Mouse (Mus musculus): ENCODE measurements around the gene Kifc1. TPM values are rescaled to one million over a fixed set of nuclear protein-coding genes. Genes with fewer than 3 reads are reported as not detected.

The Kifc1 gene
- polyA plus RNA-seq, 1 experiment from 2014 or later = 12.3 TPM

Small RNAs within 50 kb of the gene (microRNA-seq; reads per million reads assigned to microRNA genes)
- not detected for gene Gm27740

Other genes with a start within 250 kb of the Kifc1 start
- gene Hnrnpm, start 203.8 kb downstream of the Kifc1 start, polyA plus RNA-seq (2014; fragmentation: Nextera tagmentation; extraction: Ambion mirVana) = 644 and 689 TPM in 2 replicates
- 30.3 and 30.6 TPM in 2 replicates for gene March2, start 172.0 kb downstream of the Kifc1 start, polyA plus RNA-seq (2014; fragmentation: Nextera tagmentation; extraction: Ambion mirVana)
- gene Rab11b, start 130.1 kb downstream of the Kifc1 start, polyA plus RNA-seq (2014; fragmentation: Nextera tagmentation; extraction: Ambion mirVana) = 270 and 277 TPM in 2 replicates
- gene Angptl4, start 108.8 kb downstream of the Kifc1 start, polyA plus RNA-seq (2014; fragmentation: Nextera tagmentation; extraction: Ambion mirVana) = 37.9 and 43.6 TPM in 2 replicates
- gene Kank3, start 80.1 kb downstream of the Kifc1 start, polyA plus RNA-seq (2014; fragmentation: Nextera tagmentation; extraction: Ambion mirVana) = 23.0 and 25.1 TPM in 2 replicates
- 1,083 and 1,144 TPM in 2 replicates for gene Rps28, start 66.1 kb downstream of the Kifc1 start, polyA plus RNA-seq (2014; fragmentation: Nextera tagmentation; extraction: Ambion mirVana)
- 457 and 474 TPM in 2 replicates for gene Ndufa7, start 66.1 kb downstream of the Kifc1 start, polyA plus RNA-seq (2014; fragmentation: Nextera tagmentation; extraction: Ambion mirVana)
- gene Cd320, start 47.6 kb downstream of the Kifc1 start, polyA plus RNA-seq (2014; fragmentation: Nextera tagmentation; extraction: Ambion mirVana) = 85.5 and 91.5 TPM in 2 replicates
- not detected in 2 replicates for gene Gm7029, start 16.8 kb downstream of the Kifc1 start, polyA plus RNA-seq (2014; fragmentation: Nextera tagmentation; extraction: Ambion mirVana)
- 0.19 and 0.48 TPM in 2 replicates for gene Platr17, start 14.5 kb upstream of the Kifc1 start, polyA plus RNA-seq (2014; fragmentation: Nextera tagmentation; extraction: Ambion mirVana)
- gene Daxx, start 18.8 kb upstream of the Kifc1 start, polyA plus RNA-seq (2014; fragmentation: Nextera tagmentation; extraction: Ambion mirVana) = 66.8 and 71.3 TPM in 2 replicates
- gene Tapbp, start 25.2 kb upstream of the Kifc1 start, polyA plus RNA-seq (2014; fragmentation: Nextera tagmentation; extraction: Ambion mirVana) = 12.5 and 14.8 TPM in 2 replicates
- 10.1 and 11.8 TPM in 2 replicates for gene Zbtb22, start 25.2 kb upstream of the Kifc1 start, polyA plus RNA-seq (2014; fragmentation: Nextera tagmentation; extraction: Ambion mirVana)
- 37.3 and 38.7 TPM in 2 replicates for gene Rgl2, start 38.9 kb upstream of the Kifc1 start, polyA plus RNA-seq (2014; fragmentation: Nextera tagmentation; extraction: Ambion mirVana)
- gene Pfdn6, start 49.7 kb upstream of the Kifc1 start, polyA plus RNA-seq (2014; fragmentation: Nextera tagmentation; extraction: Ambion mirVana) = 208 and 212 TPM in 2 replicates
- 37.4 and 45.6 TPM in 2 replicates for gene Wdr46, start 50.0 kb upstream of the Kifc1 start, polyA plus RNA-seq (2014; fragmentation: Nextera tagmentation; extraction: Ambion mirVana)
- 2.6 and 3.0 TPM in 2 replicates for gene B3galt4, start 60.8 kb upstream of the Kifc1 start, polyA plus RNA-seq (2014; fragmentation: Nextera tagmentation; extraction: Ambion mirVana)
- 35.6 and 37.1 TPM in 2 replicates for gene Vps52, start 65.2 kb upstream of the Kifc1 start, polyA plus RNA-seq (2014; fragmentation: Nextera tagmentation; extraction: Ambion mirVana)
- gene Rps18, start 65.3 kb upstream of the Kifc1 start, polyA plus RNA-seq (2014; fragmentation: Nextera tagmentation; extraction: Ambion mirVana) = 1,618 and 1,641 TPM in 2 replicates
- gene H2-K1, start 109.7 kb upstream of the Kifc1 start, polyA plus RNA-seq (2014; fragmentation: Nextera tagmentation; extraction: Ambion mirVana) = 4.2 and 5.3 TPM in 2 replicates
- 3.8 and 5.6 TPM in 2 replicates for gene Ring1, start 134.0 kb upstream of the Kifc1 start, polyA plus RNA-seq (2014; fragmentation: Nextera tagmentation; extraction: Ambion mirVana)
- 34.9 and 37.7 TPM in 2 replicates for gene H2-Ke6, start 137.4 kb upstream of the Kifc1 start, polyA plus RNA-seq (2014; fragmentation: Nextera tagmentation; extraction: Ambion mirVana)
- gene Slc39a7, start 141.0 kb upstream of the Kifc1 start, polyA plus RNA-seq (2014; fragmentation: Nextera tagmentation; extraction: Ambion mirVana) = 85.6 and 94.1 TPM in 2 replicates
- 20.5 and 24.0 TPM in 2 replicates for gene Rxrb, start 141.2 kb upstream of the Kifc1 start, polyA plus RNA-seq (2014; fragmentation: Nextera tagmentation; extraction: Ambion mirVana)
- 2.6 and 5.0 TPM in 2 replicates for gene Col11a2, start 148.8 kb upstream of the Kifc1 start, polyA plus RNA-seq (2014; fragmentation: Nextera tagmentation; extraction: Ambion mirVana)
- gene H2-Oa, start 201.7 kb upstream of the Kifc1 start, polyA plus RNA-seq (2014; fragmentation: Nextera tagmentation; extraction: Ambion mirVana) = 0.55 and 1.2 TPM in 2 replicates
- 7.5 and 9.1 TPM in 2 replicates for gene H2-DMa, start 228.9 kb upstream of the Kifc1 start, polyA plus RNA-seq (2014; fragmentation: Nextera tagmentation; extraction: Ambion mirVana)
- 141 and 152 TPM in 2 replicates for gene Brd2, start 232.0 kb upstream of the Kifc1 start, polyA plus RNA-seq (2014; fragmentation: Nextera tagmentation; extraction: Ambion mirVana)